Mouse (Mus musculus) forebrain, embryonic 16.5 days (tissue): Measurements from ENCODE around the gene Duox2. TPM values are rescaled to one million over a fixed set of nuclear protein-coding genes. Genes with fewer than 3 reads are reported as not detected.

Experiments used
- ATAC-seq: fragments of 200-750 bp; cut with Nextera tagmentation; 2 replicates; pipeline ENCODE4 v1.8.0; 2017; ENCODE audit warnings: mild to moderate bottlenecking, moderate library complexity
- H3K27ac ChIP-seq: fragments of 300-500 bp; sonication (generic); 2 replicates; pipeline ENCODE4 v1.5.1; 2014; ENCODE audit warnings: low read length, control low read depth
- H3K27me3 ChIP-seq: fragments of 300-500 bp; sonication (generic); replicated peaks from 2 replicates; pipeline ENCODE4 v1.6.1; 2014; ENCODE audit warnings: low read length; ENCODE audit not compliant: control insufficient read depth, insufficient read depth
- H3K36me3 ChIP-seq: fragments of 300-500 bp; sonication (generic); 2 replicates; pipeline ENCODE4 v1.6.1; 2014; ENCODE audit not compliant: control insufficient read depth, insufficient read depth
- H3K4me1 ChIP-seq: fragments of 300-500 bp; sonication (generic); replicated peaks from 2 replicates; pipeline ENCODE4 v1.6.1; 2014; ENCODE audit warnings: low read length; ENCODE audit not compliant: control insufficient read depth, insufficient read depth
- H3K4me2 ChIP-seq: fragments of 300-500 bp; sonication (generic); 2 replicates; pipeline ENCODE4 v1.6.1; 2014; ENCODE audit warnings: mild to moderate bottlenecking, low read length, control low read depth
- H3K4me3 ChIP-seq: fragments of 300-500 bp; sonication (generic); replicated peaks from 2 replicates; pipeline ENCODE4 v1.5.1; 2014; ENCODE audit warnings: mild to moderate bottlenecking, low read length, control low read depth
- H3K9ac ChIP-seq: fragments of 300-500 bp; sonication (generic); replicated peaks from 2 replicates; pipeline ENCODE4 v1.6.1; 2014; ENCODE audit warnings: low read depth, low read length, control low read depth
- H3K9me3 ChIP-seq: fragments of 300-500 bp; sonication (generic); 2 replicates; pipeline ENCODE4 v1.6.1; 2016; ENCODE audit warnings: low read length; ENCODE audit not compliant: control insufficient read depth
- WGBS: fragments of 180-500 bp; shearing (Covaris S2); extraction: QIAGEN DNeasy Blood & Tissue Kit; methylation state at CpG from one replicate; pipeline ENCODE4 v1.1.7; 2014; 5-methylcytosine and 5-hydroxymethylcytosine counted together
- polyA plus RNA-seq: library from polyadenylated mRNA; unstranded; fragments of >200 nt; fragmentation: Nextera tagmentation; extraction: Ambion mirVana; gene quantifications from 2 replicates; pipeline ENCODE4 v1.2.1, GENCODE M21; 2015

The Duox2 gene
- polyA plus RNA-seq, 1 experiment from 2014 or later = not detected

DNA sequence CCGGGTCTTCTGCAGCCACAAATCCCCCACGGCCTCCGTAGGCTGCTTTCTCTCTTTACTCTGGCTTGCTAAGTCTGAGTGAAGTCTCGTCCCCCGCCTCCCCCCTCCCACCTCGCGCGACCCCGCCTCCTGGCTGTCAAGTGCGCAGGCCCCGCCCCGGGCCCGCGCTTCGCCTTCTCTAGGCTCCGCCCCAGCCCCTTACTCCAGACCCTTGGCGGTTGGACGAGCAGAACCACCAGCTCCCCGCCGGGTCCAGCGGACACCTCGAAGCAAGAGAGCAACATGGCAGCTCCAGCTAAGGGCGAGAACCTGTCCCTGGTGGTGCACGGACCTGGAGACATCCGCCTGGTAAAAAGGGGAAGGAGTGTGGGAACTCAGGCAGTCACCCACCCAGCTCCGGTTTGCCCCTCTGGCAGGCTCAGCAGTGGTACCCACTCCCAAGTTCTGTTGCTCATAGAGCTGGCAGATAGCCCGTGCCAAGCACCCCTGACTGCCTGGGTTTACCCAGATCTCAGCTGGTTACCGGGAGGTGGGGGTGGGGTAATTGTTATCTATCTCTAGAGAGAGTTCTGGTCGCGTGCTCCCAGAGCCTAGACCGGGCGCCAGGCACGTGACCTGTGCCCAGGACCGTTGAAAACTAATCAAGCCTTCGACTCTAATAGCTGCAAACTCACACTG is 63.5 kb downstream of the Duox2 start, which contains the start of gene Sord:
Gene Sord, plus strand, starts transcription at position 139 of the 678 bp plus-strand sequence.
- Histone ChIP-seq H3K4me1 (no peaks in the 10 kb centered on the region; the same call in 1 of the 2 replicates), H3K27me3 (no peaks in the 10 kb centered on the region), H3K9me3 (no peaks in the 10 kb centered on the region), H3K27ac (peak within 1 kb of the TSS; percentile 78), H3K4me3 (peak within 1 kb of the TSS; percentile 66), H3K36me3 (no peaks in the 10 kb centered on the region), H3K9ac (peak within 1 kb of the TSS; percentile 65), H3K4me2 (peak within 1 kb of the TSS; percentile 76)
- peak; percentile 95 for ATAC-seq
- under 1% methylated on average over 35 of the region's 35 CpGs for WGBS

- Histone ChIP-seq H3K4me1 (no peaks in the 10 kb centered on the region; the same call in 1 of the 2 replicates), H3K36me3 (no peaks in the 10 kb centered on the region), H3K9me3 (no peaks in the 10 kb centered on the region), H3K4me3 (peak overlapping the region; percentile 66), H3K27ac (peak overlapping the region; percentile 78), H3K27me3 (no peaks in the 10 kb centered on the region), H3K9ac (peak overlapping the region; percentile 65), H3K4me2 (peak overlapping the region; percentile 76)
- 3% methylated on average over 26 of the region's 26 CpGs for WGBS
- ATAC-seq = peak; percentile 55
These were observed 64.3 kb downstream of the Duox2 start for GRCm38 (mm10) chr2:122233759-122234557.

GRCm38 (mm10) chr2:122233341-122233740 is 64.9 kb downstream of the Duox2 start:
- Histone ChIP-seq H3K4me2 (no peak overlapping the region), H3K4me3 (no peak overlapping the region)
- WGBS = 58% methylated on average over 5 of the region's 5 CpGs

GRCm38 (mm10) chr2:122231616-122232015 is 66.6 kb downstream of the Duox2 start:
- Histone ChIP-seq H3K4me3 (no peak overlapping the region), H3K4me2 (no peak overlapping the region), H3K27me3 (no peaks in the 10 kb centered on the region), H3K27ac (no peak overlapping the region), H3K4me1 (no peaks in the 10 kb centered on the region; the same call in 1 of the 2 replicates), H3K36me3 (no peaks in the 10 kb centered on the region), H3K9me3 (no peaks in the 10 kb centered on the region), H3K9ac (no peak overlapping the region)
- WGBS = 77% methylated on average over 9 of the region's 9 CpGs
- no peak for ATAC-seq

More at GRCm38 (mm10) chr2:122233341-122233740, 64.9 kb downstream of the Duox2 start:
- H3K4me1 ChIP-seq = no peaks in the 10 kb centered on the region; the same call in 1 of the 2 replicates
- H3K27me3 ChIP-seq = no peaks in the 10 kb centered on the region
- H3K9ac ChIP-seq = no peak overlapping the region
- peak; percentile 0; the same call in 1 of the 2 replicates for ATAC-seq
- no peaks in the 10 kb centered on the region for H3K36me3 ChIP-seq
- H3K27ac ChIP-seq = no peak overlapping the region
- no peaks in the 10 kb centered on the region for H3K9me3 ChIP-seq

DNA sequence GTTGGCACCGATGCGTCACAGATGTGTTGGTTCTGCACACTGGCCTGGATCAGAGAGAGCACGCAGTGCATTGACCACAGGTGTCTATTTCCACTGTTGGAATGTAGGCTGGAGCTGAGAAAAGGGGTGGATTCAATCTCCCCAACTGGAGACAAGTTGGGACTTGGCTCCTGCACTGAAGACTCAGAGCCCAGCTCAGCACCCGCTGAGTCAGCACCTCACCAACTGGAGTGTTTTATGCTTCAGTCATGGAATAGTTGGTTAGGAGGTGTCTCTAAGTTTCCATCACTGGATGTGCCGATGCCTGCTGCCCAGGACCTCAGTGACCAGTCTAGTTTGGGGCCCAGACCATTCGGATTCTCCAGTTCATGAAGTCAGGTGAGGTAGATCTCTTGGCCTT is 67.9 kb downstream of the Duox2 start:
- 91% methylated on average over 6 of the region's 6 CpGs for WGBS
- Histone ChIP-seq H3K9me3 (no peaks in the 10 kb centered on the region), H3K4me3 (no peak overlapping the region), H3K4me2 (no peak overlapping the region), H3K9ac (no peak overlapping the region), H3K27me3 (no peaks in the 10 kb centered on the region), H3K36me3 (no peaks in the 10 kb centered on the region), H3K27ac (no peak overlapping the region), H3K4me1 (no peaks in the 10 kb centered on the region; the same call in 1 of the 2 replicates)
- no peak for ATAC-seq

Other genes with a start within 250 kb of the Duox2 start
- gene Spg11, start 180.1 kb downstream of the Duox2 start, polyA plus RNA-seq = 8.6 and 8.8 TPM in 2 replicates
- 56.8 and 73.6 TPM in 2 replicates for gene B2m, start 150.8 kb downstream of the Duox2 start, polyA plus RNA-seq
- gene Trim69, start 137.7 kb downstream of the Duox2 start, polyA plus RNA-seq = not detected in 2 replicates
- not detected in 2 replicates for gene Patl2, start 112.3 kb downstream of the Duox2 start, polyA plus RNA-seq
- not detected in 2 replicates for gene Terb2, start 112.2 kb downstream of the Duox2 start, polyA plus RNA-seq
- 16.2 and 16.4 TPM in 2 replicates for gene Sord, start 63.7 kb downstream of the Duox2 start, polyA plus RNA-seq
- gene Duoxa2, start 451 bp upstream of the Duox2 start, polyA plus RNA-seq = not detected in 2 replicates
- 0.12 TPM in 1 of 2 replicates, not detected in the other for gene Duoxa1, start 15.3 kb upstream of the Duox2 start, polyA plus RNA-seq
- 0.10 and 0.11 TPM in 2 replicates for gene Duox1, start 17.2 kb upstream of the Duox2 start, polyA plus RNA-seq
- 6.6 and 9.5 TPM in 2 replicates for gene Shf, start 70.7 kb upstream of the Duox2 start, polyA plus RNA-seq
- 0.15 TPM in 1 of 2 replicates, not detected in the other for gene Slc28a2, start 128.0 kb upstream of the Duox2 start, polyA plus RNA-seq
- gene Gm14085, start 186.5 kb upstream of the Duox2 start, polyA plus RNA-seq = not detected in 2 replicates